Mouse (Mus musculus): ENCODE measurements around the gene Banp. TPM values are rescaled to one million over a fixed set of nuclear protein-coding genes. Genes with fewer than 3 reads are reported as not detected.

Gene Banp
- polyA plus RNA-seq, 1 experiment from 2014 or later = 34.1 TPM

- no peak overlapping the region for H3K27ac ChIP-seq
- no peak overlapping the region for H3K4me2 ChIP-seq (replicated peaks)
- no peaks in the 10 kb centered on the region for H3K9me3 ChIP-seq
- H3K4me3 ChIP-seq (replicated peaks) = no peak overlapping the region
- H3K36me3 ChIP-seq = no peaks in the 10 kb centered on the region
- H3K9ac ChIP-seq = no peak overlapping the region
- no peaks in the 10 kb centered on the region for H3K27me3 ChIP-seq (replicated peaks)
- 85% methylated on average over 7 of the region's 7 CpGs for WGBS
- peaks cover 10% of the 10 kb centered on the region for H3K4me1 ChIP-seq (replicated peaks)
- ATAC-seq = no peak
Observed at GRCm38 (mm10) chr8:121931571-121931970, 18.0 kb upstream of the Banp start.

GRCm38 (mm10) chr8:121932026-121932667 lies 17.4 kb upstream of the Banp start:
- Histone ChIP-seq H3K4me1 (replicated peaks) (peaks cover 11% of the 10 kb centered on the region), H3K27ac (no peak overlapping the region), H3K9ac (no peak overlapping the region), H3K4me2 (replicated peaks) (no peak overlapping the region), H3K27me3 (replicated peaks) (no peaks in the 10 kb centered on the region), H3K36me3 (no peaks in the 10 kb centered on the region), H3K4me3 (replicated peaks) (no peak overlapping the region), H3K9me3 (no peaks in the 10 kb centered on the region)
- ATAC-seq = no peak
- WGBS = 76% methylated on average over 12 of the region's 12 CpGs

DNA sequence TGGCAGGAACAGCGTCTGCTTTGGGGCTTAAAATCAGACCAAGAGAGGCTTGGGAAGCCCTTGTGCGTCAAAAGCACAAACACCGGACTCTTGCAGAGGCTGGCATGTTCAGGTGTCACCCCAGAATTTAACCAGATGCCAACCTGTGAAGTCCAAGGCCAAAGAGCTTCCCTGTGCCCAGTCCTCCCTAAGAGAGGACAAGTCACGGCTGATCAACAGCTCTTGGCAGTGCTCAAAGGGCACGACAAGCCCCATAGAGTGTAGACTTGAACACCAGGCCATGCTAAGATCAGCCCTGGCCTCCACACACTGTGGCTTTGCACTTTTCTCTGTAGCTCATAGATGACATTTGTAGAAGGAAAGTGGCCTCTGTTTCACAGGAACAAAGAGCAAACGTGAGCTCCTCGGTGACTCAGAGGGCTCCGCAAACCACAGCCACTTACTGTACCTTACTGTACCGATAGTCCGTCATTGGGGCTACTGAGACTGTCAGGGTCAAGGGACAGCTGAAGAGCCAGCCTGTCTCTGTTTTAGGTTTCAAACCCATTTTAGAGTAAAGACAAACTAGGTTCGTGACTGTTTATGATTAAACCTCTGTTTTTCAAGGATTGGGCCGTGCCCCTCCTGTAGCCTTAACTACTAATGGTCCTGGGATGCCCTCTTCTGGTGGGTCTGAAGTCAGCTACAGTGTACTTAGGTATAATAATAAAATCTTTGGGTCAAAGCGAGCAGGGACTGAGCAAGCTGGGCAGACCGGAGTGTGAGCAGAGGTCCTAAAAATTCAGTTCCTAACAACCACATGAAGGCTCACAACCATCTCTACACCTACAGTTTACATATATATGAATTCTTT lies 16.7 kb upstream of the Banp start:
- Histone ChIP-seq H3K4me1 (replicated peaks) (peaks cover 11% of the 10 kb centered on the region), H3K9me3 (no peaks in the 10 kb centered on the region), H3K27ac (no peak overlapping the region), H3K9ac (no peak overlapping the region), H3K4me3 (replicated peaks) (no peak overlapping the region), H3K36me3 (no peaks in the 10 kb centered on the region), H3K27me3 (replicated peaks) (no peaks in the 10 kb centered on the region), H3K4me2 (replicated peaks) (no peak overlapping the region)
- ATAC-seq = no peak
- 82% methylated on average over 14 of the region's 14 CpGs for WGBS

DNA sequence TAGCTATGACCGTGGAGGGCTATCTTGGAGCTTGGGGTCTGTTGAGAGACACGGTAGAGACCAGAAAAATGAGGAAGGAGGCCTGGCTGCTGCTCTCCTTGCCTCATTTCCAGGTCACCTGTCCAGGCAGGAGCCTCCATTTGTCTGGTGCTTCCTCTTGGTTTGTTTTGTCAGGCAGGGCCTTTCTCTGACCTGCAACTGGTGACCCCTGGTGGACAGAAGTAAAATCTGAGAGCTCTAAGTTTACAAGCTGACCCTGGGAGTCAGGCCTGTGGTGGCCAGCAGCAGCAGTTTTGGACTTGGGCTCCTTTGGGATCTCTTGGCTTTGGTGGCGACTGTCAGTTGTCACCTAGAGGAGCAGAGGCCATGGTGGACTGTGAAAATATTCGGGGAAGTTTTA lies 15.0 kb upstream of the Banp start:
- Histone ChIP-seq H3K36me3 (no peaks in the 10 kb centered on the region), H3K4me2 (replicated peaks) (no peak overlapping the region), H3K9ac (no peak overlapping the region), H3K4me1 (replicated peaks) (peaks cover 11% of the 10 kb centered on the region), H3K27ac (no peak overlapping the region), H3K4me3 (replicated peaks) (no peak overlapping the region), H3K9me3 (no peaks in the 10 kb centered on the region), H3K27me3 (replicated peaks) (no peaks in the 10 kb centered on the region)
- ATAC-seq = no peak
- WGBS = 47% methylated on average over 4 of the region's 4 CpGs

GRCm38 (mm10) chr8:121934923-121935322 lies 14.6 kb upstream of the Banp start:
- no peak overlapping the region for H3K4me2 ChIP-seq (replicated peaks)
- no peak for ATAC-seq
- no peaks in the 10 kb centered on the region for H3K27me3 ChIP-seq (replicated peaks)
- H3K36me3 ChIP-seq = no peaks in the 10 kb centered on the region
- H3K9me3 ChIP-seq = no peaks in the 10 kb centered on the region
- no peak overlapping the region for H3K27ac ChIP-seq
- no peak overlapping the region for H3K9ac ChIP-seq
- peaks cover 11% of the 10 kb centered on the region for H3K4me1 ChIP-seq (replicated peaks)
- no peak overlapping the region for H3K4me3 ChIP-seq (replicated peaks)

DNA sequence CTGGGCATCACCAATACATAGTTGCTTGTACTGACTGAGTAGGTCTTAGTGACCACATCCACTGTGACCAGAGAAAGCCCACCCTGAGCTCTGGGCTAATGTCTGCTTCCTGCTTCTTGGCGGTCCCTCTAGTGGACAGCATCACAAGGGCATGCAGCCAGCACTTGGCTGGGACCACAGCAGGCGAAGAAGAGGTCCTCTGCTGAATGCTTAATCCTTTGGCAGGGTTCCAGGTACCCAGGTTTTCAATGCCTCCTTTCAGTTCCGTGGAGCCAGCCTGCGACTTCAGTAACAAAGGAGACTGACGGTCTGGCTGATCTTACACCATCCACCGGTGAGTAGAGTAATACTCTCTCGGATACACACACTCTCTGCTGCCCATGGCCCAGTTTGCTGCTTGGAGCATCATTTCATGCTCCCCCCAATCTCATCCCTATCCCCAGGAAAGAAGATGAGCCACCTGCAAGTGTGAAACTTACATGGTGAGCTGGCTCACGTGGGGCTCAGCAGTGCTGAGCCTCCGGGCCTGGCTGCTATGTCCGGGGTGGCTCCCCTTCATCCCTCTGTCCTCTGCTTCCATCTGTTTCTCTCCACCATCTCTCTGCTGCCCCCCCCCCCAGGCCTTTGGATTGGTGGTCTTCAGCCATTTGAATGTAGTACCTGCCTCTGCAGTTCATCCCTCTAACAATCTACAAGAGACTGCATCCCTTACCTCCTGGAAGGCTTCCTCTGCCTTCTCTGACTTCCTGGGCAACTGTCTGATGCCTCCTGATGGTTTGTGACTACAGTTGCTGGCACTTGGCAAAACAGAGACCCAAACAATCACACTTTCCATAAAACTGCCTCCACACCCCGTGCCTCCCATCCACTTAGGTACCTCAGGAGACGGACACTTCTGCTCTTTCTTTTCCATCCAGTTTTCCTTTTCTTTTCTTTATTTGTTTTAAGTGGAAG lies 13.9 kb upstream of the Banp start:
- no peaks in the 10 kb centered on the region for H3K27me3 ChIP-seq (replicated peaks)
- H3K4me1 ChIP-seq (replicated peaks) = peaks cover 11% of the 10 kb centered on the region
- ATAC-seq = peak; percentile 34; the same call in 1 of the 2 replicates
- H3K4me2 ChIP-seq (replicated peaks) = no peak overlapping the region
- H3K9me3 ChIP-seq = no peaks in the 10 kb centered on the region
- WGBS = 54% methylated on average over 12 of the region's 12 CpGs
- H3K27ac ChIP-seq = no peak overlapping the region
- no peak overlapping the region for H3K9ac ChIP-seq
- no peak overlapping the region for H3K4me3 ChIP-seq (replicated peaks)
- no peaks in the 10 kb centered on the region for H3K36me3 ChIP-seq

DNA sequence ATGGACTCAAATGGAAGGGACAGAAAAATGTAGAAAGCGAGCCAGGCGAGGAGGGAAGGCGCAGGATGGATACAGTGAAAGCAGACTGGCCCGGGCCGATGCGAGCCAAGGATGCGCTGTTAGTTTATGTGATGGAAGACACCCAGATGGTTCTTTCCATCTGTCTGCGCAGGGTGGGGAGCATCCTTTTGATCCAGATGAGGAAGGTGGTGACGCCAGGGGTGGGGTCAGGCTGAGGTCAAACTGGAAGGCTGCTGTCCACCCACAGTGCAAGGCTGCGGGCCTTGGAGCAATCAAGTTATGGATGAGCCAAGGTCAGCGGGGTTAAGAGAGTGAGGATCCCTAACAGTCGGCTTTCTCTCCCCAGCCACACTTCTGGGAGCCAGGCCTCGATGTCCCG lies 13.2 kb upstream of the Banp start:
- Histone ChIP-seq H3K4me2 (replicated peaks) (no peak overlapping the region), H3K4me1 (replicated peaks) (peaks cover 11% of the 10 kb centered on the region), H3K27ac (no peak overlapping the region), H3K4me3 (replicated peaks) (no peak overlapping the region), H3K9me3 (no peaks in the 10 kb centered on the region), H3K9ac (no peak overlapping the region), H3K36me3 (no peaks in the 10 kb centered on the region), H3K27me3 (replicated peaks) (no peaks in the 10 kb centered on the region)
- ATAC-seq = no peak
- WGBS = 58% methylated on average over 14 of the region's 14 CpGs

DNA sequence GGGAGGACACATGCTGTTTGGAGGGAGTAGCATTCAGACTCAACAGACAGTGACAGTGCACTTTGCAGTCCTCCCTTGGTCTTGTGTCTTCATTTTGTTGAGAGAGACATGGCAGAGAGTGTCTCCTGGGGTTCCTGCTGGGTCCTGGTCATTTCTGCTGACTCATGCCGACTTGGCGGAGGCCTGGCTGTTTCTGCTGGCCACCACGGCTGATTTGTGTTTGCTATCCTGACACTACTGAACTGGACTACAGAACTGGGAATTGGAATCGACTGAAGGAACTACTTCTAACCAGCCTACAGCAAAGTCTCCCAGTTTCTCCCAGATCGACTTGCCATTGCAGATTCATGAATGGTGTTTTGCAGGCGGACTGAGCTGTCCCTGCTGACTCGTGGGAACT lies 10.8 kb upstream of the Banp start:
- Histone ChIP-seq H3K36me3 (no peaks in the 10 kb centered on the region), H3K9me3 (no peaks in the 10 kb centered on the region), H3K4me3 (replicated peaks) (no peak overlapping the region), H3K9ac (no peak overlapping the region), H3K27me3 (replicated peaks) (no peaks in the 10 kb centered on the region), H3K4me1 (replicated peaks) (peaks cover 11% of the 10 kb centered on the region), H3K4me2 (replicated peaks) (no peak overlapping the region), H3K27ac (no peak overlapping the region)
- ATAC-seq = no peak
- WGBS = 83% methylated on average over 7 of the region's 7 CpGs

- Histone ChIP-seq H3K4me3 (replicated peaks) (no peak overlapping the region), H3K9me3 (no peaks in the 10 kb centered on the region), H3K27ac (no peak overlapping the region), H3K4me2 (replicated peaks) (no peak overlapping the region), H3K9ac (no peak overlapping the region), H3K36me3 (no peaks in the 10 kb centered on the region), H3K4me1 (replicated peaks) (peaks cover 9% of the 10 kb centered on the region), H3K27me3 (replicated peaks) (no peaks in the 10 kb centered on the region)
- 26% methylated on average over 2 of the region's 2 CpGs for WGBS
- no peak for ATAC-seq
Observed at GRCm38 (mm10) chr8:121943057-121943540, 6.5 kb upstream of the Banp start.

- Histone ChIP-seq H3K4me3 (replicated peaks) (no peak overlapping the region), H3K27ac (no peak overlapping the region), H3K9ac (no peak overlapping the region), H3K4me2 (replicated peaks) (no peak overlapping the region), H3K9me3 (no peaks in the 10 kb centered on the region), H3K4me1 (replicated peaks) (peaks cover 15% of the 10 kb centered on the region), H3K36me3 (no peaks in the 10 kb centered on the region), H3K27me3 (replicated peaks) (no peaks in the 10 kb centered on the region)
- no peak for ATAC-seq
- 81% methylated on average over 8 of the region's 8 CpGs for WGBS
Observed at GRCm38 (mm10) chr8:121943716-121944115, 5.8 kb upstream of the Banp start.

- H3K4me2 ChIP-seq (replicated peaks) = no peak within 1 kb of the TSS
- no peaks in the 10 kb centered on the region for H3K27me3 ChIP-seq (replicated peaks)
- ATAC-seq = no peak
- peaks cover 17% of the 10 kb centered on the region for H3K4me1 ChIP-seq (replicated peaks)
- H3K9me3 ChIP-seq = no peaks in the 10 kb centered on the region
- H3K27ac ChIP-seq = no peak within 1 kb of the TSS
- no peak within 1 kb of the TSS for H3K4me3 ChIP-seq (replicated peaks)
- H3K9ac ChIP-seq = no peak within 1 kb of the TSS
- no peaks in the 10 kb centered on the region for H3K36me3 ChIP-seq
Observed at GRCm38 (mm10) chr8:121944831-121945230, 4.7 kb upstream of the Banp start, which contains the start of gene Car5a. TSS of gene Car5a (minus strand) at chr8:121944904.

GRCm38 (mm10) chr8:121946351-121946750 lies 3.2 kb upstream of the Banp start:
- H3K27ac ChIP-seq = no peak overlapping the region
- no peak overlapping the region for H3K4me2 ChIP-seq (replicated peaks)
- WGBS = 86% methylated on average over 7 of the region's 7 CpGs
- no peaks in the 10 kb centered on the region for H3K27me3 ChIP-seq (replicated peaks)
- no peak overlapping the region for H3K9ac ChIP-seq
- no peaks in the 10 kb centered on the region for H3K9me3 ChIP-seq
- no peak for ATAC-seq
- no peak overlapping the region for H3K4me3 ChIP-seq (replicated peaks)
- peaks cover 17% of the 10 kb centered on the region for H3K4me1 ChIP-seq (replicated peaks)
- no peaks in the 10 kb centered on the region for H3K36me3 ChIP-seq
